Mouse (Mus musculus) right cerebral cortex, postnatal 10 days (tissue): ENCODE data around the gene Rpl6.
"Not testable (repeated sequence)": the region's sequence is repeated elsewhere in the genome, so short reads cannot be mapped to it uniquely, and the experiment has no call there.

Experiments
- DNase-seq, 2 experiments: peaks; one replicate each; pipeline ENCODE4 v3.0.0; 2021; ENCODE audit warnings: low spot score in 2 of 2

The Rpl6 gene

GRCm38 (mm10) chr5:121196764-121197163, 7.5 kb upstream of the Rpl6 start:
- no peak for DNase-seq

GRCm38 (mm10) chr5:121197337-121197736, 6.9 kb upstream of the Rpl6 start:
- no peak for DNase-seq

GRCm38 (mm10) chr5:121198376-121198775, 5.9 kb upstream of the Rpl6 start:
- no peak for DNase-seq

- DNase-seq = no peak
Observed at GRCm38 (mm10) chr5:121201739-121202138, 2.5 kb upstream of the Rpl6 start.

GRCm38 (mm10) chr5:121202467-121202866, 1.8 kb upstream of the Rpl6 start:
- DNase-seq = no peak

- not testable (repeated sequence) for DNase-seq
Observed at GRCm38 (mm10) chr5:121205537-121206130, 1.4 kb downstream of the Rpl6 start.

GRCm38 (mm10) chr5:121206540-121206939, 2.3 kb downstream of the Rpl6 start:
- no peak for DNase-seq

DNA sequence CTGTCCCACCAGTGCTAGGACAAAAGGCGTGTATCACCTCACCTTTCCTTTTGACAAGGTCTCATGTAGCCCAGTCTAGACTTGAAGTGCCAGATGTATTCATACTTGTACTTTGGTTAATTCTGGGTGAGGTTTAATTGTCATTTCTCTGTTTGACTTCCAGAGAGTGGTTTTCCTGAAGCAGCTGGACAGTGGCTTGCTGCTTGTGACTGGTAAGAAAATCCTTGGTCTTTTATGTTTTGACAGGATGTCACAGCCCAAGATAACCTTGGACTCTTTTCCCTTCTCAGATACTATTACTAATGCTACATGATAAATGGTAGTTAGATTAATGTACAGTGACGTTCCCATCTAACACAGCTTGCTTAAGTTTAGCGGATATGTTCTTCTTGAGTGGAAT, 2.7 kb downstream of the Rpl6 start:
- no peak for DNase-seq

DNA sequence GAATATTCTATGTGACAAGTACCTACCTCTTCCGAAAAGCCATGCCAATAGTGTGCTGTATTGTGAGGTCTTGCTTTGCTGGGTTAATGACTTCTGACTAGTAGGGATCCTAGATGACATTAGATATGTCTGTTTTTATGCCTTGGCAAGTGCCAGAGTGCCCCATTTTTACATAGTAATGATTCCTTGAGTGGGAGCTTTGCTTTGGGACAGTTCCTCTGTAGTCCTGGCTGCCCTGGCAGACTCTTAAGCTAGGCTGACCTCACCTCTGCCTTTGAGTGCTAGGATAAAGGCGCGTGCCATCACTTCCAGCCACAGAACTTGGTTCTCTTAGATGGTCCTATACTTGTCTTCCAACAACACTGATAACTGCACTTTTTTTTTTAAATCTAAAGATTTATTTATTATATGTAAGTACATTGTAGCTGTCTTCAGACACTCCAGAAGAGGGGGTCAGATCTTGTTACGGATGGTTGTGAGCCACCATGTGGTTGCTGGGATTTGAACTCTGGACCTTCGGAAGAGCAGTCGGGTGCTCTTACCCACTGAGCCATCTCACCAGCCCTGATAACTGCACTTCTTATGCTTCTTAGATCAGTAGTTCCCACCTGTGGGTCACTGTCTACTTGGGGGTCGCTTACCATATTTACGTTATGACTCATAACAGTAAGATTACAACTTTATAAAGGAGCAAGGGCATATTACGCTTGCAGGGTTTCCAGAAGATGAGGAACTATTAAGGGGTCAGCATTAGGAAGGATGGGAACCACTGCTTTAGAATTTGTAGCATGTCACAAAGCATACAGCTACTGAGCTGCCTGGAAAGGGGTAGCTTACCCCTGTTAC, 5.7 kb downstream of the Rpl6 start:
- no peak for DNase-seq

GRCm38 (mm10) chr5:121210601-121210924, 6.3 kb downstream of the Rpl6 start:
- no peak for DNase-seq

DNA sequence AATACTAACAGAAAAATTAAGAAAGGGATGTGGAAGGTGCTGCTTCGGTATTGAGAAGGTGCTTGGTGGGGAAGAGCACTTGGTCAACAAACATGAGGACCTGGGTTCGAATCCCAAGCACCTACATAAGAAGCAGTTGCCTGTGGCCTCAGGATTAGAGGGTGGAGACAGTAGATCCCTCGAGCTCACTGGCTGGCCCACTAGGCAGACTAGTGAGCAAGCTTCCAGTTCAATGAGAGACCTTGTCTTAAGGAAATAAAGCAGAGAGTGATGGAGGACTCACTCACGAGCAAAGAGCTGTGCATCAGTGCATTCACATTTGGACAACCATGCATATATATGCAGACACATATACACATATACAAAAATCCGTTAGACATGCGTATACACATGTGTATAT, 7.8 kb downstream of the Rpl6 start:
- DNase-seq = no peak

GRCm38 (mm10) chr5:121214707-121215106, 10.4 kb downstream of the Rpl6 start:
- no peak for DNase-seq

DNA sequence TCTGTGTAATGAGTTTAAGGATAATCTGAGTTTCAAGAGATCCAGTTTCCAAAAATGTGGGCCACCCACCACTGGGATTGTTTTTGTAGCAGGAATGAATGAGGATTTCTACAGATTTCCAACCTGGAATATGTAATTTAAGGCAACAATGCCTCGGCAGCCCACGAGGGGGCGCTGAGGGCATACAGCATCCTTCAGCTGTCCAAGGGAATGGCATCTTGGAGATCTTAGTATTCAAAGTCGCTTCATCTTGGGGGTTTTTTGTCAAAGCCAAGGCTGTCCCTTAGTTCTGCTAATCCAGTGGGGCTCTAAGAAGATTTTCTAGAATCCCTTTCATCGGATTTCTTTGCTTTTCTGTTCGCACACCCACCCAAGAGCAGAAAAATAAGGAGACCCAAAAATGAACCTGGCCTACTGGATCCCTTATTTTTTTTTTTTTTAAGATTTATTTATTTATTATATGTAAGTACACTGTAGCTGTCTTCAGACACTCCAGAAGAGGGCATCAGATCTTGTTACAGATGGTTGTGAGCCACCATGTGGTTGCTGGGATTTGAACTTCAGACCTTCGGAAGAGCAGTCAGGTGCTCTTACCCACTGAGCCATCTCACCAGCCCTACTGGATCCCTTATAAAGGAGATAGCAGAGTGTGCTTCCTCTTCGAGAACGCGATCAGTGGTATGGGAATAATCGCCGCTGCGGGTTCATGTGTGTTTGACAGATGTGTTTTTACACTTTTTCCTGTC, 11.3 kb downstream of the Rpl6 start:
- DNase-seq = peak; percentile 82 to 85

- no peak for DNase-seq
Observed at GRCm38 (mm10) chr5:121216126-121216446, 11.8 kb downstream of the Rpl6 start.

- DNase-seq = not testable (repeated sequence)
Observed at GRCm38 (mm10) chr5:121216584-121217312, 12.5 kb downstream of the Rpl6 start.

DNA sequence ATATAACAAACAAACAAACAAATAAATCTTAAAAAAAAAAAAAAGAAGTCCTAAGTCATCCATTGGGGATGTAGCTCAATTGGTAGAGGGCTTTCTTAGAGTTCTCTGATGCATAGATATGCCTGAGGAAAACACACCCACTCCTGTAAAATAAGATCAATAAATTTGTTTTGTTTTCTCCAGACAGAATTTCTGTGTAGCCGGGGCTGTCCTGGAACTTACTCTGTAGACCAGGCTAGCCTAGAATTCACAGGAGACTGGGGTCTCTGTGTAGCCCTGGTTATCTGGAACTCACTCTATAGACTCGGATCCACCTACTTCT, 13.0 kb downstream of the Rpl6 start:
- no peak for DNase-seq

GRCm38 (mm10) chr5:121219190-121219589, 14.9 kb downstream of the Rpl6 start:
- DNase-seq = no peak

- peak; percentile 97 to 98 for DNase-seq
Observed at GRCm38 (mm10) chr5:121219980-121220731, 15.9 kb downstream of the Rpl6 start, which contains the start of gene Hectd4. Gene Hectd4, plus strand, starts transcription at chr5:121220219.

GRCm38 (mm10) chr5:121220732-121221301, 16.5 kb downstream of the Rpl6 start:
- peak; percentile 70 for DNase-seq

- no peak for DNase-seq
Observed at GRCm38 (mm10) chr5:121221328-121221850, 17.1 kb downstream of the Rpl6 start.

GRCm38 (mm10) chr5:121224020-121224419, 19.7 kb downstream of the Rpl6 start:
- not testable (repeated sequence) for DNase-seq
